7 mouse cellular contexts compared by ENCODE assay signal in the genomic region with DNA sequence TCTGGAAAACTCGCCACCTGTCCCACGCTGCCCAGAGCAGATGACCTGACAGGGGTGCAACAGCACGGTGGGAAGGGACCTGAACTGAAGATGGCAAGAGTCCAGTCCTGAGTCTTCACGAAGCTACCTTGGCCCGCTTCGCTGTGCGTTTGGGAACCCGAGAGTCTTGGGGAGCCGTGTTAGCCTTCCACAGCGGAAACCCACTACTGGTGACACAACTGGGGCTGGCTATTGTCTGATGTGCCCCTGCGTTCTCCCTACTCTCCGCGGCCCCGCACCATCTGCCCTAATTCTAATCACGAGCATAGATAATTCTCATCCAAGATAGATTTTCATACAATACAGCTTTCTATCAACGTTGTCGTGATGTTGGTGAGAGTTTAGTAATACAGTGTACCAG. TPM values are rescaled to one million over a fixed set of nuclear protein-coding genes. Genes with fewer than 3 reads are reported as not detected.
A peak's percentile ranks its signal among the peaks of the same experiment; 100 is the strongest.
DNase-seq lines count a peak whose midpoint lies in the region; ATAC-seq and TF ChIP-seq lines count a peak whose summit lies in the region.

No protein-coding gene starts in this region.

- TF ChIP-seq POLR2A in testis, adult 2 months (IDR thresholded peaks at IDR 0.05; ENCODE audit: control insufficient read depth, low read depth, low read length) = no peak

- WGBS in forebrain, embryonic 15.5 days = 8% methylated on average over 17 of the region's 17 CpGs
- WGBS in liver, embryonic 15.5 days (ENCODE audit: insufficient replicate concordance) = 13% methylated on average over 17 of the region's 17 CpGs

- H3K4me2 ChIP-seq in forebrain, embryonic 15.5 days (replicated peaks) = peak overlapping the region; percentile 86
- peak overlapping the region; percentile 96 for H3K4me2 ChIP-seq in liver, embryonic 15.5 days

- no peak for TF ChIP-seq CTCF in testis, adult 2 months (IDR thresholded peaks at IDR 0.05; ENCODE audit: control insufficient read depth, insufficient read depth, insufficient replicate concordance, low read depth, low read length)

- H3K27me3 ChIP-seq in testis, adult 2 months (ENCODE audit: control insufficient read depth, insufficient read depth, low read length) = no peaks in the 10 kb centered on the region; the same call in 1 of the 2 replicates
- no peaks in the 10 kb centered on the region for H3K27me3 ChIP-seq in forebrain, embryonic 15.5 days
- H3K27me3 ChIP-seq in liver, embryonic 15.5 days = peaks cover 11% of the 10 kb centered on the region

- no peak; the same call in 1 of the 2 replicates for ATAC-seq in forebrain, embryonic 15.5 days (replicated peaks)
- ATAC-seq in liver, embryonic 15.5 days (ENCODE audit: insufficient read depth) = no peak

- H3K9ac ChIP-seq in forebrain, embryonic 15.5 days (replicated peaks) = peak overlapping the region; percentile 46
- H3K9ac ChIP-seq in liver, embryonic 15.5 days = peak overlapping the region; percentile 72; the same call in 1 of the 2 replicates

- no peaks in the 10 kb centered on the region for H3K36me3 ChIP-seq in testis, adult 2 months (ENCODE audit: control insufficient read depth, insufficient read depth, low read length)
- no peaks in the 10 kb centered on the region for H3K36me3 ChIP-seq in forebrain, embryonic 15.5 days
- no peaks in the 10 kb centered on the region for H3K36me3 ChIP-seq in liver, embryonic 15.5 days (replicated peaks)

- DNase-seq in testis, postnatal 10 days (ENCODE audit: low spot score) = no peak
- no peak for DNase-seq in urinary bladder, adult 18-20 months (ENCODE audit: low spot score in 2 of 2)
- no peak for DNase-seq in left cerebral cortex, postnatal 25 days (ENCODE audit: low spot score in 2 of 2)
- DNase-seq in layer of hippocampus, adult 11-12 months (ENCODE audit: low spot score) = no peak

- H3K9me3 ChIP-seq in forebrain, embryonic 15.5 days = no peaks in the 10 kb centered on the region
- no peaks in the 10 kb centered on the region for H3K9me3 ChIP-seq in liver, embryonic 15.5 days (replicated peaks)

- H3K27ac ChIP-seq in testis, adult 2 months (ENCODE audit: control insufficient read depth, insufficient read depth, low read depth, low read length) = no peak overlapping the region
- H3K27ac ChIP-seq in forebrain, embryonic 15.5 days (replicated peaks) = peak overlapping the region; percentile 62
- no peak overlapping the region for H3K27ac ChIP-seq in liver, embryonic 15.5 days (replicated peaks)

- H3K4me3 ChIP-seq in testis, adult 2 months (ENCODE audit: control insufficient read depth, low read depth, low read length) = peak overlapping the region; percentile 87
- H3K4me3 ChIP-seq in forebrain, embryonic 15.5 days = peak overlapping the region; percentile 46
- peak overlapping the region; percentile 70 for H3K4me3 ChIP-seq in liver, embryonic 15.5 days (replicated peaks)

- intact Hi-C loops in left cerebral cortex, postnatal 25 days (cut with DNase I) = no loop called here

- peaks cover 14% of the 10 kb centered on the region for H3K4me1 ChIP-seq in testis, adult 2 months (ENCODE audit: control insufficient read depth, insufficient read depth, low read length)
- peaks cover 21% of the 10 kb centered on the region for H3K4me1 ChIP-seq in forebrain, embryonic 15.5 days
- peaks cover 17% of the 10 kb centered on the region for H3K4me1 ChIP-seq in liver, embryonic 15.5 days (replicated peaks)

RNA-seq across cellular contexts. Expression of gene Sergef, which starts 0.5 kb away (rescaled TPM):
- 6.8 and 7.7 TPM in 2 replicates for polyA plus RNA-seq in testis, adult 2 months (2012; rRNA removed)
- polyA plus RNA-seq in forebrain, embryonic 15.5 days (2015; fragmentation: Nextera tagmentation; extraction: Ambion mirVana) = 28.4 and 29.4 TPM in 2 replicates
- 5.2 TPM in 2 replicates for polyA plus RNA-seq in liver, embryonic 15.5 days (2015; fragmentation: Nextera tagmentation; extraction: Ambion mirVana)
- 10 to 100 TPM; 59.7 to 69.3 TPM for total RNA-seq in left cerebral cortex, postnatal 25 days (2021)

RNA-seq across cellular contexts. Expression of gene Tph1, which starts 32.3 kb away (rescaled TPM):
- polyA plus RNA-seq in testis, adult 2 months (2012; rRNA removed) = 0.22 TPM in 1 of 2 replicates, not detected in the other
- 0.46 and 2.9 TPM in 2 replicates for polyA plus RNA-seq in forebrain, embryonic 15.5 days (2015; fragmentation: Nextera tagmentation; extraction: Ambion mirVana)
- polyA plus RNA-seq in liver, embryonic 15.5 days (2015; fragmentation: Nextera tagmentation; extraction: Ambion mirVana) = not detected in 2 replicates
- total RNA-seq in left cerebral cortex, postnatal 25 days (2021) = under 1 TPM; 0.21 to 0.32 TPM
